Mouse (Mus musculus) myocyte (in vitro differentiated cells): Measurements from ENCODE around the gene Plxna2.

Experiments
- E2F4 ChIP-seq: IDR thresholded peaks from one replicate; pipeline ENCODE4 v1.6.1; 2011; ENCODE audit warnings: mild to moderate bottlenecking, control low read depth, moderate library complexity; ENCODE audit not compliant: insufficient read depth
- POLR2A ChIP-seq: IDR thresholded peaks from one replicate; pipeline ENCODE4 v1.6.1; 2011; ENCODE audit warnings: low read depth, mild to moderate bottlenecking, control low read depth, moderate library complexity; ENCODE audit not compliant: insufficient read length

GRCm38 (mm10) chr1:194624411-194624810, 6.4 kb downstream of the Plxna2 start:
- TF ChIP-seq POLR2A (no peak), E2F4 (no peak)
